ENCODE assay signal across 9 mouse cellular contexts in genomic region chr1:161507623-161508047, GRCm38 (mm10). TPM values are rescaled to one million over a fixed set of nuclear protein-coding genes. Genes with fewer than 3 reads are reported as not detected.
DNase-seq lines count a peak whose midpoint lies in the region; ATAC-seq lines count a peak whose summit lies in the region.
"Had no signal": no experiment of that assay in that cellular context is flagged by ENCODE, and none has a peak within 500 bp of the region (broad histone marks: within the 10 kb centered on the region; RNA-seq: fewer than 3 reads in every experiment).

No protein-coding gene starts in this region.

- 0 out of 2 replicates have a peak, but pooled peaks cover 6% of the 10 kb centered on the region for H3K4me1 ChIP-seq in kidney, embryonic 15.5 days
- H3K4me1 ChIP-seq in liver, embryonic 12.5 days = no peaks in the 10 kb centered on the region
- H3K4me1 ChIP-seq: limb, embryonic 12.5 days had no signal

- H3K27ac ChIP-seq in kidney, embryonic 15.5 days = peak overlapping the region; percentile 45; the same call in 1 of the 2 replicates
- no peak overlapping the region for H3K27ac ChIP-seq in liver, embryonic 12.5 days
- H3K27ac ChIP-seq: limb, embryonic 12.5 days had no signal

- H3K4me2 ChIP-seq in kidney, embryonic 15.5 days = no peak overlapping the region
- no peak overlapping the region for H3K4me2 ChIP-seq in liver, embryonic 12.5 days
- H3K4me2 ChIP-seq: limb, embryonic 12.5 days had no signal

- H3K27me3 ChIP-seq in kidney, embryonic 15.5 days = no peaks in the 10 kb centered on the region
- no peaks in the 10 kb centered on the region for H3K27me3 ChIP-seq in liver, embryonic 12.5 days (replicated peaks)
- H3K27me3 ChIP-seq: limb, embryonic 12.5 days had no signal

- no peak overlapping the region for H3K4me3 ChIP-seq in kidney, embryonic 15.5 days (replicated peaks)
- no peak overlapping the region for H3K4me3 ChIP-seq in liver, embryonic 12.5 days
- H3K4me3 ChIP-seq: limb, embryonic 12.5 days had no signal

- 32% methylated on average over 3 of the region's 3 CpGs for WGBS in kidney, embryonic 15.5 days
- 55% methylated on average over 3 of the region's 3 CpGs for WGBS in liver, embryonic 12.5 days (ENCODE audit: insufficient replicate concordance)

- DNase-seq in MN1 (ENCODE audit: low spot score) = peak; percentile 9
- peak; percentile 38 to 61 for DNase-seq in adrenal gland, adult 18-20 months (ENCODE audit: low spot score in 2 of 2)
- peak; percentile 85 for DNase-seq in fibroblast of lung, adult 2 months (ENCODE audit: low read depth)
- no peak for DNase-seq in right cerebral cortex, postnatal 4 days
- DNase-seq in layer of hippocampus, adult 8-10 months (ENCODE audit: low spot score in 2 of 2) = no peak
- DNase-seq in c-Kit-positive CD71-positive TER-119-positive erythroid progenitor cells, embryonic 14.5 days (ENCODE audit: low spot score) = no peak

- no peak overlapping the region for H3K9ac ChIP-seq in kidney, embryonic 15.5 days
- no peak overlapping the region for H3K9ac ChIP-seq in liver, embryonic 12.5 days
- H3K9ac ChIP-seq: limb, embryonic 12.5 days had no signal

- H3K36me3 ChIP-seq in kidney, embryonic 15.5 days = no peaks in the 10 kb centered on the region
- no peaks in the 10 kb centered on the region for H3K36me3 ChIP-seq in liver, embryonic 12.5 days
- H3K36me3 ChIP-seq: limb, embryonic 12.5 days had no signal

- ATAC-seq in kidney, embryonic 15.5 days (replicated peaks; ENCODE audit: low FRiP score) = peak; percentile 52
- no peak for ATAC-seq in liver, embryonic 12.5 days

- H3K9me3 ChIP-seq in kidney, embryonic 15.5 days (replicated peaks) = no peaks in the 10 kb centered on the region
- no peaks in the 10 kb centered on the region for H3K9me3 ChIP-seq in liver, embryonic 12.5 days (replicated peaks)
- H3K9me3 ChIP-seq: limb, embryonic 12.5 days had no signal

RNA-seq across cellular contexts. Expression of gene Tnfsf18, which starts 13.2 kb away (rescaled TPM):
- total RNA-seq in adrenal gland, adult 18-20 months (2021) = not detected
- 0.17 TPM in 1 of 2 replicates, not detected in the other for polyA plus RNA-seq in kidney, embryonic 15.5 days (2015; fragmentation: Nextera tagmentation; extraction: Ambion mirVana)
- polyA plus RNA-seq in liver, embryonic 12.5 days (2016; fragmentation: Nextera tagmentation; extraction: Ambion mirVana) = not detected in 2 replicates
- not detected for total RNA-seq in layer of hippocampus, adult 8-10 months (2022)
- polyA plus RNA-seq: limb, embryonic 12.5 days had no signal

Comparison
In these comparisons a context has a peak if more than half of its experiments do, and no peak if none do; other contexts are left out.
1. DNase-seq: peak in MN1 (single experiment), adrenal gland, adult 18-20 months (2 of 2) and fibroblast of lung, adult 2 months (single experiment); none in right cerebral cortex, postnatal 4 days (single experiment), layer of hippocampus, adult 8-10 months (0 of 2) and c-Kit-positive CD71-positive TER-119-positive erythroid progenitor cells, embryonic 14.5 days (single experiment).